9 mouse cellular contexts compared by ENCODE assay signal in the genomic region with DNA sequence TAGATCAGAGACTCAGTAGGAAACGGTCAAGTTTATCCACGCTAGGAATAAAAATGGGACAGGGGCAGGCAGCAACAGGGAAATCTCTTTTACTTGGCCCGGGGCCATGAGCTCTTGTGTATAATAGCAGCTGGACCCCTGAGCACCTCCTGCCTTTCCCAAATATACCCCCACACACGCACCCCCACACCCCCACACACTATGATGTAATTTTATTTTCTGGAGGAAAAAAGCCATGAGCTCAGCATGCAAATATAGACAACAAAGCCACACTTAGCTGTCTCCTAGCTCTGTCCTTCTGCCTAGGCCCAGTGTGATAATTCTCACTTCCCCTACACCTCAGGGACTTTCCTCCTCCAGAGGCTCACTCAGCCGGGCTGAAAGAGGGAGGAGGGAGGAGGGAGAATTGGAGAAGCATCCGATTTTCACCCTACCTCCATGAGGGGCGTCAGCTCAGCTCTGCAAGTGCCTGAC. TPM values are rescaled to one million over a fixed set of nuclear protein-coding genes. Genes with fewer than 3 reads are reported as not detected.
A peak's percentile ranks its signal among the peaks of the same experiment; 100 is the strongest.
DNase-seq lines count a peak whose midpoint lies in the region; ATAC-seq and TF ChIP-seq lines count a peak whose summit lies in the region.
"Had no signal": no experiment of that assay in that cellular context is flagged by ENCODE, and none has a peak within 500 bp of the region (broad histone marks: within the 10 kb centered on the region; RNA-seq: fewer than 3 reads in every experiment).

No protein-coding gene starts in this region.

- DNase-seq in lung, adult 18-20 months, result no peak
- DNase-seq in cerebellum, postnatal 14 days, result peak; percentile 59 to 74
- peak; percentile 62 for DNase-seq in limb, embryonic 14.5 days (ENCODE audit: low spot score)
- DNase-seq in thymus, postnatal 25 days, result no peak

- peak overlapping the region; percentile 60 for H3K4me2 ChIP-seq in lung, embryonic 16.5 days (ENCODE audit: low read depth, low read length)
- peak overlapping the region; percentile 86 for H3K4me2 ChIP-seq in heart, embryonic 13.5 days
- peak overlapping the region; percentile 78 for H3K4me2 ChIP-seq in limb, embryonic 14.5 days (replicated peaks; ENCODE audit: low read depth, low read length, severe bottlenecking)
- peak overlapping the region; percentile 68 for H3K4me2 ChIP-seq in stomach, embryonic 14.5 days (replicated peaks; ENCODE audit: low read depth, low read length)

- peak; percentile 10 for ATAC-seq in lung, embryonic 16.5 days (ENCODE audit: low read depth)
- ATAC-seq in heart, embryonic 13.5 days (ENCODE audit: extremely low read depth, insufficient number of reproducible peaks, low FRiP score, low TSS enrichment), result no peak
- ATAC-seq in limb, embryonic 14.5 days (ENCODE audit: low FRiP score, low read depth), result peak; percentile 9; the same call in 1 of the 2 replicates
- peak; percentile 2; the same call in 1 of the 2 replicates for ATAC-seq in stomach, embryonic 14.5 days (ENCODE audit: insufficient number of reproducible peaks, insufficient read depth, low FRiP score, low read depth)
- no peak for ATAC-seq in erythroid progenitor cell, adult 5-6 weeks (replicated peaks; ENCODE audit: low FRiP score, poor library complexity, severe bottlenecking)

- no peaks in the 10 kb centered on the region for H3K36me3 ChIP-seq in lung, embryonic 16.5 days (ENCODE audit: control insufficient read depth, insufficient read depth, low read length)
- H3K36me3 ChIP-seq in heart, embryonic 13.5 days, result peaks cover 21% of the 10 kb centered on the region
- H3K36me3 ChIP-seq in limb, embryonic 14.5 days (ENCODE audit: control insufficient read depth, insufficient read depth, low read length), result peaks cover 8% of the 10 kb centered on the region; the same call in 1 of the 2 replicates
- H3K36me3 ChIP-seq in stomach, embryonic 14.5 days (ENCODE audit: control insufficient read depth, insufficient read depth, low read length), result no peaks in the 10 kb centered on the region; the same call in 1 of the 2 replicates

- H3K27me3 ChIP-seq in lung, embryonic 16.5 days (ENCODE audit: control insufficient read depth, insufficient read depth, low read depth, low read length), result no peaks in the 10 kb centered on the region
- H3K27me3 ChIP-seq in heart, embryonic 13.5 days (replicated peaks), result no peaks in the 10 kb centered on the region
- H3K27me3 ChIP-seq in limb, embryonic 14.5 days (ENCODE audit: control insufficient read depth, insufficient read depth, low read length), result no peaks in the 10 kb centered on the region
- H3K27me3 ChIP-seq in stomach, embryonic 14.5 days (ENCODE audit: control insufficient read depth, insufficient read depth, low read length), result no peaks in the 10 kb centered on the region

- no peak for TF ChIP-seq POLR2A in limb, embryonic 14.5 days (IDR thresholded peaks at IDR 0.05; ENCODE audit: borderline replicate concordance, extremely low read depth, insufficient read depth, insufficient read length)

- peak overlapping the region; percentile 80 for H3K27ac ChIP-seq in lung, embryonic 16.5 days (ENCODE audit: low read length)
- H3K27ac ChIP-seq in heart, embryonic 13.5 days (replicated peaks), result peak overlapping the region; percentile 95
- H3K27ac ChIP-seq in limb, embryonic 14.5 days (replicated peaks; ENCODE audit: low read depth, low read length), result peak overlapping the region; percentile 79; the same call in 1 of the 2 replicates
- H3K27ac ChIP-seq in stomach, embryonic 14.5 days (ENCODE audit: low read length), result peak overlapping the region; percentile 90

- WGBS in lung, embryonic 16.5 days, result 14% methylated on average over 7 of the region's 7 CpGs
- 11% methylated on average over 7 of the region's 7 CpGs for WGBS in heart, embryonic 13.5 days
- 22% methylated on average over 7 of the region's 7 CpGs for WGBS in limb, embryonic 14.5 days
- WGBS in stomach, embryonic 14.5 days, result 12% methylated on average over 7 of the region's 7 CpGs

- H3K9me3 ChIP-seq in lung, embryonic 16.5 days (ENCODE audit: control insufficient read depth, low read length), result no peaks in the 10 kb centered on the region
- no peaks in the 10 kb centered on the region for H3K9me3 ChIP-seq in heart, embryonic 13.5 days
- no peaks in the 10 kb centered on the region for H3K9me3 ChIP-seq in limb, embryonic 14.5 days (ENCODE audit: control insufficient read depth, low read length)
- H3K9me3 ChIP-seq in stomach, embryonic 14.5 days (ENCODE audit: control insufficient read depth, low read depth, low read length), result no peaks in the 10 kb centered on the region

- peaks cover 46% of the 10 kb centered on the region for H3K4me1 ChIP-seq in lung, embryonic 16.5 days (replicated peaks; ENCODE audit: control insufficient read depth, insufficient read depth, low read length)
- peaks cover 52% of the 10 kb centered on the region for H3K4me1 ChIP-seq in heart, embryonic 13.5 days
- H3K4me1 ChIP-seq in limb, embryonic 14.5 days (ENCODE audit: control insufficient read depth, insufficient read depth, low read length), result peaks cover 42% of the 10 kb centered on the region
- peaks cover 46% of the 10 kb centered on the region for H3K4me1 ChIP-seq in stomach, embryonic 14.5 days (ENCODE audit: control insufficient read depth, insufficient read depth, low read length)

- H3K4me3 ChIP-seq in lung, embryonic 16.5 days (ENCODE audit: low read length), result peak overlapping the region; percentile 71
- peak overlapping the region; percentile 84 for H3K4me3 ChIP-seq in heart, embryonic 13.5 days
- peak overlapping the region; percentile 70 for H3K4me3 ChIP-seq in limb, embryonic 14.5 days (replicated peaks; ENCODE audit: low read length)
- H3K4me3 ChIP-seq in stomach, embryonic 14.5 days (ENCODE audit: low read depth, low read length), result peak overlapping the region; percentile 71

- peak overlapping the region; percentile 80 for H3K9ac ChIP-seq in lung, embryonic 16.5 days (ENCODE audit: low read length)
- peak overlapping the region; percentile 97 for H3K9ac ChIP-seq in heart, embryonic 13.5 days
- H3K9ac ChIP-seq in limb, embryonic 14.5 days (ENCODE audit: low read depth, low read length, severe bottlenecking), result peak overlapping the region; percentile 78
- H3K9ac ChIP-seq in stomach, embryonic 14.5 days (replicated peaks; ENCODE audit: low read depth, low read length), result peak overlapping the region; percentile 78; the same call in 1 of the 2 replicates

RNA-seq across cellular contexts. Expression of a gene that starts 0.5 kb away (rescaled TPM):
- polyA plus RNA-seq in lung, embryonic 16.5 days (2015; fragmentation: Nextera tagmentation; extraction: Ambion mirVana), result 139 and 147 TPM in 2 replicates
- 169 and 180 TPM in 2 replicates for polyA plus RNA-seq in heart, embryonic 13.5 days (2015; fragmentation: Nextera tagmentation; extraction: Ambion mirVana)
- 106 and 108 TPM in 2 replicates for polyA plus RNA-seq in limb, embryonic 14.5 days (2012; rRNA removed)
- polyA plus RNA-seq in limb, embryonic 14.5 days (2014; fragmentation: Nextera tagmentation; extraction: Ambion mirVana), result 119 and 122 TPM in 2 replicates
- polyA plus RNA-seq in stomach, embryonic 14.5 days (2014; fragmentation: Nextera tagmentation; extraction: Ambion mirVana), result 93.6 and 99.4 TPM in 2 replicates
- 5.4 and 12.2 TPM in 2 replicates for total RNA-seq in erythroid progenitor cell, adult 5-6 weeks (2015; ENCODE audit: low replicate concordance)
- 3.3 and 6.0 TPM in 2 replicates for total RNA-seq in erythroid progenitor cell, adult 5-6 weeks (2017; ENCODE audit: low replicate concordance)

RNA-seq across cellular contexts. Expression of a gene that starts 12.5 kb away (rescaled TPM):
- polyA plus RNA-seq in lung, embryonic 16.5 days (2015; fragmentation: Nextera tagmentation; extraction: Ambion mirVana), result 7.9 and 15.3 TPM in 2 replicates
- 162 and 211 TPM in 2 replicates for polyA plus RNA-seq in heart, embryonic 13.5 days (2015; fragmentation: Nextera tagmentation; extraction: Ambion mirVana)
- 13.3 and 17.8 TPM in 2 replicates for polyA plus RNA-seq in limb, embryonic 14.5 days (2012; rRNA removed)
- polyA plus RNA-seq in limb, embryonic 14.5 days (2014; fragmentation: Nextera tagmentation; extraction: Ambion mirVana), result 11.3 and 14.9 TPM in 2 replicates
- polyA plus RNA-seq in stomach, embryonic 14.5 days (2014; fragmentation: Nextera tagmentation; extraction: Ambion mirVana), result 13.6 and 13.8 TPM in 2 replicates
- total RNA-seq in erythroid progenitor cell, adult 5-6 weeks (2015; ENCODE audit: low replicate concordance), result not detected in 2 replicates
- not detected in 2 replicates for total RNA-seq in erythroid progenitor cell, adult 5-6 weeks (2017; ENCODE audit: low replicate concordance)

RNA-seq across cellular contexts. Expression of a gene that starts 51.1 kb away (rescaled TPM):
- polyA plus RNA-seq in lung, embryonic 16.5 days (2015; fragmentation: Nextera tagmentation; extraction: Ambion mirVana), result not detected in 2 replicates
- 0.21 and 0.52 TPM in 2 replicates for polyA plus RNA-seq in heart, embryonic 13.5 days (2015; fragmentation: Nextera tagmentation; extraction: Ambion mirVana)
- 0.03 TPM in 1 of 2 replicates, not detected in the other for polyA plus RNA-seq in limb, embryonic 14.5 days (2012; rRNA removed)
- not detected in 2 replicates for polyA plus RNA-seq in limb, embryonic 14.5 days (2014; fragmentation: Nextera tagmentation; extraction: Ambion mirVana)
- not detected in 2 replicates for polyA plus RNA-seq in stomach, embryonic 14.5 days (2014; fragmentation: Nextera tagmentation; extraction: Ambion mirVana)
- total RNA-seq in erythroid progenitor cell, adult 5-6 weeks (2015; ENCODE audit: low replicate concordance), result not detected in 2 replicates
- not detected in 2 replicates for total RNA-seq in erythroid progenitor cell, adult 5-6 weeks (2017; ENCODE audit: low replicate concordance)
- total RNA-seq: left cerebral cortex, postnatal 36 days had no signal

RNA-seq across cellular contexts. Expression of a gene that starts 54.3 kb away (rescaled TPM):
- 42.5 and 46.0 TPM in 2 replicates for polyA plus RNA-seq in lung, embryonic 16.5 days (2015; fragmentation: Nextera tagmentation; extraction: Ambion mirVana)
- polyA plus RNA-seq in heart, embryonic 13.5 days (2015; fragmentation: Nextera tagmentation; extraction: Ambion mirVana), result 27.8 and 31.6 TPM in 2 replicates
- 71.4 and 86.4 TPM in 2 replicates for polyA plus RNA-seq in limb, embryonic 14.5 days (2012; rRNA removed)
- polyA plus RNA-seq in limb, embryonic 14.5 days (2014; fragmentation: Nextera tagmentation; extraction: Ambion mirVana), result 49.8 and 50.1 TPM in 2 replicates
- 36.3 and 38.4 TPM in 2 replicates for polyA plus RNA-seq in stomach, embryonic 14.5 days (2014; fragmentation: Nextera tagmentation; extraction: Ambion mirVana)
- 14.4 and 15.1 TPM in 2 replicates for total RNA-seq in erythroid progenitor cell, adult 5-6 weeks (2015; ENCODE audit: low replicate concordance)
- total RNA-seq in erythroid progenitor cell, adult 5-6 weeks (2017; ENCODE audit: low replicate concordance), result 3.1 and 3.3 TPM in 2 replicates

RNA-seq across cellular contexts. Expression of a gene that starts 59.3 kb away (rescaled TPM):
- polyA plus RNA-seq in lung, embryonic 16.5 days (2015; fragmentation: Nextera tagmentation; extraction: Ambion mirVana), result 133 and 141 TPM in 2 replicates
- polyA plus RNA-seq in heart, embryonic 13.5 days (2015; fragmentation: Nextera tagmentation; extraction: Ambion mirVana), result 106 and 108 TPM in 2 replicates
- 120 TPM in 2 replicates for polyA plus RNA-seq in limb, embryonic 14.5 days (2012; rRNA removed)
- 121 and 131 TPM in 2 replicates for polyA plus RNA-seq in limb, embryonic 14.5 days (2014; fragmentation: Nextera tagmentation; extraction: Ambion mirVana)
- 116 TPM in 2 replicates for polyA plus RNA-seq in stomach, embryonic 14.5 days (2014; fragmentation: Nextera tagmentation; extraction: Ambion mirVana)
- total RNA-seq in erythroid progenitor cell, adult 5-6 weeks (2015; ENCODE audit: low replicate concordance), result 77.5 TPM in 2 replicates
- 141 and 176 TPM in 2 replicates for total RNA-seq in erythroid progenitor cell, adult 5-6 weeks (2017; ENCODE audit: low replicate concordance)

Comparison
In these comparisons a context has a peak if more than half of its experiments do, and no peak if none do; other contexts are left out.
1. ATAC-seq: peak in lung, embryonic 16.5 days (single experiment), limb, embryonic 14.5 days (single experiment) and stomach, embryonic 14.5 days (single experiment); none in heart, embryonic 13.5 days (single experiment) and erythroid progenitor cell, adult 5-6 weeks (single experiment).
2. DNase-seq: peak in cerebellum, postnatal 14 days (2 of 2) and limb, embryonic 14.5 days (single experiment); none in lung, adult 18-20 months (0 of 2) and thymus, postnatal 25 days (single experiment).
3. Peak in every context shown above with its lines, with median percentiles within 50 percentile points of each other: H3K27ac ChIP-seq, H3K4me2 ChIP-seq, H3K4me3 ChIP-seq and H3K9ac ChIP-seq.